Comparison of ENCODE assay signal across 7 mouse cellular contexts in genomic region chr8:84640010-84640588, GRCm38 (mm10). TPM values are rescaled to one million over a fixed set of nuclear protein-coding genes. Genes with fewer than 3 reads are reported as not detected.
DNase-seq lines count a peak whose midpoint lies in the region; ATAC-seq and TF ChIP-seq lines count a peak whose summit lies in the region.

No protein-coding gene starts in this region.

- H3K9ac ChIP-seq in lung, postnatal 0 days (replicated peaks; ENCODE audit: low read depth) = no peak overlapping the region
- H3K9ac ChIP-seq in forebrain, embryonic 13.5 days = 0 out of 2 replicates have a peak overlapping the region, but pooled peaks have one; percentile 48
- H3K9ac ChIP-seq in liver, embryonic 11.5 days (ENCODE audit: low read depth, low read length) = peak overlapping the region; percentile 66; the same call in 1 of the 2 replicates
- no peak overlapping the region for H3K9ac ChIP-seq in stomach, postnatal 0 days (ENCODE audit: low read length)

- H3K4me3 ChIP-seq in lung, postnatal 0 days (ENCODE audit: low read depth, low read length) = peak overlapping the region; percentile 55
- peak overlapping the region; percentile 49 for H3K4me3 ChIP-seq in forebrain, embryonic 13.5 days
- H3K4me3 ChIP-seq in liver, embryonic 11.5 days (ENCODE audit: low read depth, low read length) = peak overlapping the region; percentile 69
- peak overlapping the region; percentile 45 for H3K4me3 ChIP-seq in stomach, postnatal 0 days (ENCODE audit: low read depth, low read length)

- no peaks in the 10 kb centered on the region for H3K27me3 ChIP-seq in lung, postnatal 0 days (replicated peaks; ENCODE audit: insufficient read depth, low read length)
- H3K27me3 ChIP-seq in forebrain, embryonic 13.5 days = no peaks in the 10 kb centered on the region
- no peaks in the 10 kb centered on the region for H3K27me3 ChIP-seq in liver, embryonic 11.5 days (replicated peaks; ENCODE audit: control insufficient read depth, insufficient read depth, low read length)
- H3K27me3 ChIP-seq in stomach, postnatal 0 days (ENCODE audit: control insufficient read depth, insufficient read depth, low read length) = no peaks in the 10 kb centered on the region

- H3K4me1 ChIP-seq in lung, postnatal 0 days (ENCODE audit: insufficient read depth, low read depth, low read length) = no peaks in the 10 kb centered on the region; the same call in 1 of the 2 replicates
- peaks cover 20% of the 10 kb centered on the region for H3K4me1 ChIP-seq in forebrain, embryonic 13.5 days
- no peaks in the 10 kb centered on the region; the same call in none of the 2 replicates for H3K4me1 ChIP-seq in liver, embryonic 11.5 days (replicated peaks; ENCODE audit: control insufficient read depth, insufficient read depth, low read length)
- H3K4me1 ChIP-seq in stomach, postnatal 0 days (replicated peaks; ENCODE audit: control insufficient read depth, insufficient read depth) = no peaks in the 10 kb centered on the region; the same call in 1 of the 2 replicates

- H3K4me2 ChIP-seq in lung, postnatal 0 days (replicated peaks; ENCODE audit: low read depth, low read length) = peak overlapping the region; percentile 58
- peak overlapping the region; percentile 84 for H3K4me2 ChIP-seq in forebrain, embryonic 13.5 days
- peak overlapping the region; percentile 70 for H3K4me2 ChIP-seq in liver, embryonic 11.5 days
- peak overlapping the region; percentile 44 for H3K4me2 ChIP-seq in stomach, postnatal 0 days (replicated peaks; ENCODE audit: low read depth)

- DNase-seq in lung, postnatal 0 days (ENCODE audit: low spot score) = no peak
- no peak for DNase-seq in lung, postnatal 4 days
- no peak for DNase-seq in liver, embryonic 11.5 days (ENCODE audit: low spot score)
- no peak for DNase-seq in stomach, postnatal 0 days (ENCODE audit: low spot score)
- no peak for DNase-seq in layer of hippocampus, adult 9-11 months
- no peak for DNase-seq in B cell, adult 2 months

- no peak for TF ChIP-seq CTCF in lung, postnatal 0 days (IDR thresholded peaks at IDR 0.05)
- TF ChIP-seq CTCF in stomach, postnatal 0 days (IDR thresholded peaks at IDR 0.05; ENCODE audit: low read depth) = no peak

- no peaks in the 10 kb centered on the region for H3K9me3 ChIP-seq in lung, postnatal 0 days (ENCODE audit: low read length)
- H3K9me3 ChIP-seq in forebrain, embryonic 13.5 days (replicated peaks) = no peaks in the 10 kb centered on the region
- H3K9me3 ChIP-seq in liver, embryonic 11.5 days (ENCODE audit: control insufficient read depth, low read length) = no peaks in the 10 kb centered on the region
- H3K9me3 ChIP-seq in stomach, postnatal 0 days (ENCODE audit: control insufficient read depth, low read length) = no peaks in the 10 kb centered on the region

- WGBS in lung, postnatal 0 days = 19% methylated on average over 9 of the region's 9 CpGs
- 30% methylated on average over 9 of the region's 9 CpGs for WGBS in forebrain, embryonic 13.5 days
- WGBS in liver, embryonic 11.5 days = 46% methylated on average over 9 of the region's 9 CpGs
- WGBS in stomach, postnatal 0 days = 18% methylated on average over 9 of the region's 9 CpGs

- TF ChIP-seq EP300 in lung, postnatal 0 days (IDR thresholded peaks at IDR 0.05) = no peak
- no peak for TF ChIP-seq EP300 in stomach, postnatal 0 days (optimal IDR thresholded peaks at IDR 0.05)

- H3K27ac ChIP-seq in lung, postnatal 0 days (ENCODE audit: low read length) = 0 out of 2 replicates have a peak overlapping the region, but pooled peaks have one; percentile 15
- no peak overlapping the region for H3K27ac ChIP-seq in forebrain, embryonic 13.5 days
- H3K27ac ChIP-seq in liver, embryonic 11.5 days (ENCODE audit: low read depth, low read length) = no peak overlapping the region; the same call in 1 of the 2 replicates
- no peak overlapping the region; the same call in 1 of the 2 replicates for H3K27ac ChIP-seq in stomach, postnatal 0 days (replicated peaks)

- no peak for ATAC-seq in lung, postnatal 0 days
- ATAC-seq in forebrain, embryonic 13.5 days = no peak
- ATAC-seq in liver, embryonic 11.5 days (replicated peaks; ENCODE audit: low FRiP score) = no peak
- ATAC-seq in stomach, postnatal 0 days (ENCODE audit: low FRiP score, low TSS enrichment) = no peak

- H3K36me3 ChIP-seq in lung, postnatal 0 days (ENCODE audit: insufficient read depth, low read length) = no peaks in the 10 kb centered on the region
- H3K36me3 ChIP-seq in forebrain, embryonic 13.5 days (ENCODE audit: poor library complexity, severe bottlenecking) = no peaks in the 10 kb centered on the region
- H3K36me3 ChIP-seq in liver, embryonic 11.5 days (ENCODE audit: control insufficient read depth, insufficient read depth, low read length) = no peaks in the 10 kb centered on the region
- H3K36me3 ChIP-seq in stomach, postnatal 0 days (ENCODE audit: control insufficient read depth, insufficient read depth, low read length) = no peaks in the 10 kb centered on the region

RNA-seq across cellular contexts. Expression of gene Ier2, which starts 22.6 kb away (rescaled TPM):
- 113 and 140 TPM in 2 replicates for polyA plus RNA-seq in lung, postnatal 0 days (2015; fragmentation: Nextera tagmentation; extraction: Ambion mirVana)
- polyA plus RNA-seq in forebrain, embryonic 13.5 days (2015; fragmentation: Nextera tagmentation; extraction: Ambion mirVana) = 35.2 and 35.4 TPM in 2 replicates
- polyA plus RNA-seq in liver, embryonic 11.5 days (2014; fragmentation: Nextera tagmentation; extraction: Ambion mirVana) = 46.5 and 50.1 TPM in 2 replicates
- 82.8 and 86.6 TPM in 2 replicates for polyA plus RNA-seq in stomach, postnatal 0 days (2015; fragmentation: Nextera tagmentation; extraction: Ambion mirVana)

RNA-seq across cellular contexts. Expression of gene Trmt1, which starts 46.0 kb away (rescaled TPM):
- 38.4 and 43.4 TPM in 2 replicates for polyA plus RNA-seq in lung, postnatal 0 days (2015; fragmentation: Nextera tagmentation; extraction: Ambion mirVana)
- polyA plus RNA-seq in forebrain, embryonic 13.5 days (2015; fragmentation: Nextera tagmentation; extraction: Ambion mirVana) = 53.5 and 59.1 TPM in 2 replicates
- polyA plus RNA-seq in liver, embryonic 11.5 days (2014; fragmentation: Nextera tagmentation; extraction: Ambion mirVana) = 94.1 and 95.6 TPM in 2 replicates
- polyA plus RNA-seq in stomach, postnatal 0 days (2015; fragmentation: Nextera tagmentation; extraction: Ambion mirVana) = 45.1 and 49.9 TPM in 2 replicates

RNA-seq across cellular contexts. Expression of gene Nacc1, which starts 47.6 kb away (rescaled TPM):
- 7.1 and 7.4 TPM in 2 replicates for polyA plus RNA-seq in lung, postnatal 0 days (2015; fragmentation: Nextera tagmentation; extraction: Ambion mirVana)
- 16.1 and 18.6 TPM in 2 replicates for polyA plus RNA-seq in forebrain, embryonic 13.5 days (2015; fragmentation: Nextera tagmentation; extraction: Ambion mirVana)
- polyA plus RNA-seq in liver, embryonic 11.5 days (2014; fragmentation: Nextera tagmentation; extraction: Ambion mirVana) = 23.0 and 25.2 TPM in 2 replicates
- polyA plus RNA-seq in stomach, postnatal 0 days (2015; fragmentation: Nextera tagmentation; extraction: Ambion mirVana) = 6.8 and 8.3 TPM in 2 replicates

Comparison
In these comparisons a context has a peak if more than half of its experiments do, and no peak if none do; other contexts are left out.
1. H3K9ac ChIP-seq: peak in forebrain, embryonic 13.5 days (single experiment) and liver, embryonic 11.5 days (single experiment); none in lung, postnatal 0 days (single experiment) and stomach, postnatal 0 days (single experiment).
2. Peak in every context shown above with its lines, with median percentiles within 50 percentile points of each other: H3K4me2 ChIP-seq and H3K4me3 ChIP-seq.